Mouse (Mus musculus) lung, postnatal 4 days (tissue): Measurements from ENCODE around the gene Prkd1.

Source experiments
- DNase-seq, 2 experiments: peaks; one replicate each; pipeline ENCODE4 v3.0.0; 2021

Gene Prkd1

DNA sequence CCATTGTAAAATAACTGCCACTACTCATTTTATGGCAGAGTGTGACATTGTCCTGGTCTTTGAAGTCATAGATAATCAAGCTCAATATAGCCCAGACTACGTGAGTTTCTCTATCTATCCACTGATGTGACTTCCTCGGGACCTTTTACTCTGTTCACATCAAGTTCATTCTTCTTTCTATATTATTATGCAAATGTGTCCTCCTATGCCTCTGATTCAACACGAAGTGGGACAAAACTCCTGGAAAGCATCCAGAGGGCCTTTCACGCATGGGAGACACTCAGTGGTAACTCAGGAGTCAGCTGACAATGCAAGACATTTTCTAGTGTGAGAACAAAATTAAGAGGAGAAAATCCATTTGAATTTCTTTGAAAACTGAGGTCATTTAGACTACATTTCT is 315.7 kb downstream of the Prkd1 start:
- DNase-seq = no peak

DNA sequence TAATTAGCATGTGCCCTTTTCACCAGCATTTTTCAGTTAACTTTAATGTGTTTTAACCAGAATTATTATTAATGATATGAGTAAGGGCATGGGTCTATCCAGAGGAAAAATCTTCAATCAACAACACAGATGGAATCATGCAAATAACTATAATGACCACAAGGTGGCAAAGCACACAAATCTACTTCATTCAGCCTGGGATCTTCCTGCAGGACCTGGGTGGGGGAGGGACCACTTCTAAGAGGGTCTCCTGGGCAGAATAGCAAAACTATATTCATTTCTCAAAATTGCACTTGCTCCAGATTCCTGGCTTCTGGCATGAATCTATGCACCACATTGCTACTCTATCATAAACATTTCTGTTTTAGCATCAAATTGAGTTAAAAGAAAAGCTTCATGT is 334.3 kb downstream of the Prkd1 start:
- no peak for DNase-seq

DNA sequence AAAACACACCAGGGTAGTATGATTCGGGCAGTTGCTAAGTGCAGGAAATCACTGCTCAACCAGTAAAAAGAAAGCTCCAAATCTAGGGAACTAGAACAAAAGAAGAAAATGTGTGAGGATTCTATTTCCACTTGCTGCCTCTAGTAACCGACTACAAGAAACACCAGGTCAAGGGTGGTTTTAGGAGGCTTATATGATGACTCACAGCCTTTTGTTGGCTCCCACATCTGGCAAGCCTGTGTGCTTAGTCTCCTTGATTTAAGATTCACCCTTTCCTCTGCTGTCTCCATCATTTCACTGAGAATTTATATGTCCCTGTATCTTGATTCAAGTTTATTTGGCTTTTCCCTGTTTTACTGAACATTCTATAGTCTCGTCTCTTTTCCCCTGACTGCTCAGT is 339.6 kb downstream of the Prkd1 start:
- DNase-seq = no peak

DNA sequence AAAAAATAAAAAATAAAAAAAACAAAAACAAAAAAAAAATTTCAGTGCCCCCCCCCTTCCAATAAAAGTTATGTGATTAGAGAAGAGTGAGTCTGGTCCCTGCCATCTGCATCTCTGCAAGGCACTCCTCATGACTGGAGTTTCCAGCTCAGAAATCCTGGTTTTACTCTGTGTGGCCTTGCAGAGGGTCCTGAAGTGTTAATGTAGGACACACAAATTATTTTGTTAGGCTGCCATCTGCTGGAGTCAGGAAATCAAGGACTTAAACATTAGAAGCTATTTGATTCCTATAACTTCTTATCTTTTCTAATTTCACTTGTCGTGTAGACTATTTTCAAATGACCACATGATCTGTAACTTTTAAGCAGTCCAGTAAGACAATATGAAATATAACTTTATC is 347.6 kb downstream of the Prkd1 start:
- DNase-seq = no peak

DNA sequence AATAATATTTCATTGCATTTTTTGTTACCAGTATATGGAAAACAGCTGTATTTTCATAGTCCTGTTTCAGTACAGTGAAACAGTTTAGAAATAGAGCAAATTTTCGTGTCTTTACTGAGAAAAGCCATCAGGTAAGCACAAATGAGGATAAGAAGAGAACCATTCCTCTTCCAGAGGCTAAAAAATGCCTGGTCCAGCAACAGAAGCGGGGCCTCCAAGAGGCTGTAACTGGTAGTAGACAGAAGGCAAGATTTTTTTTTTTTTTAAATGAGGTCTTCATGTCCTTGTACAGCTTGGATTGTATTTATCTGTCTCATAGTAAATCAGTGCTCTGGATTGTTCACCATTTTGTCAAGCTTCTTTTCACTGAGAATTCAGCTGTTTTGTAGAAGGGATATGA is 352.8 kb downstream of the Prkd1 start:
- no peak for DNase-seq

DNA sequence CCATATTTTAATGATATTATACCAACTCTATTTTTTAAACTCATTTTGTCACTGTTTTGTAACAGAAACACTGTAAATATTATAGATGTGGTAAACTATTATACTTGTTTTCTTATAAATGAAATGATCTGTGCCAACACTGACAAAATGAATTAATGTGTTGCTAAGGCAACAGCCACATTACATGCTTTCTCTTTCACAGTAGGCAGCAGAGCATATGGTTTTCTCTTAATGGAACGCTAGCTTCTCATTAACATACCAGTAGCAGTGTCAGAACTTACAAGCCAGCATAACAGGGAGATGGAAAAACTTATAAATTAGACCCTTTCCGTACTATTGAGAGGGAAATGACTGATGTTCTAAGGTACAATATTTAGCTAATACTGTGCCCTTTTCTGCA is 353.3 kb downstream of the Prkd1 start:
- no peak for DNase-seq

DNA sequence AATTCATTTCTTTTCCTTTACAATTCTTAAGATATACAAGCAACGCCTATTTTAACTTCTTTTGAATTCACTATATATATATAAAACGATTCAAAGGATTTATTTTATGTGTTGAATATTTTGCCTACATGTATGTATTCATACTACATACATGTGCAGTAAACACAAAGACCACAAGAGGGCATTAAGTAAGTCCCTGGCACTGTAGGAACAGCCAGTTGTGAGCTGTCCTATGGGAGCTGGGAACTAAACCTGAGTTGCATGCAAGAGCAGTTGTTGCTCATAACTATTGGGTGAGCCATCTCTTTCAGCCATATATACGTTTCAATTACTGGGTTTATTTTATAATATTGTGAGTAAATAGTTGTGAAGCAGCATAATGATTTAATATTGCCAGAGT is 356.1 kb downstream of the Prkd1 start:
- no peak for DNase-seq
